Mouse (Mus musculus): Measurements from ENCODE around the gene Adpgk.

DNA sequence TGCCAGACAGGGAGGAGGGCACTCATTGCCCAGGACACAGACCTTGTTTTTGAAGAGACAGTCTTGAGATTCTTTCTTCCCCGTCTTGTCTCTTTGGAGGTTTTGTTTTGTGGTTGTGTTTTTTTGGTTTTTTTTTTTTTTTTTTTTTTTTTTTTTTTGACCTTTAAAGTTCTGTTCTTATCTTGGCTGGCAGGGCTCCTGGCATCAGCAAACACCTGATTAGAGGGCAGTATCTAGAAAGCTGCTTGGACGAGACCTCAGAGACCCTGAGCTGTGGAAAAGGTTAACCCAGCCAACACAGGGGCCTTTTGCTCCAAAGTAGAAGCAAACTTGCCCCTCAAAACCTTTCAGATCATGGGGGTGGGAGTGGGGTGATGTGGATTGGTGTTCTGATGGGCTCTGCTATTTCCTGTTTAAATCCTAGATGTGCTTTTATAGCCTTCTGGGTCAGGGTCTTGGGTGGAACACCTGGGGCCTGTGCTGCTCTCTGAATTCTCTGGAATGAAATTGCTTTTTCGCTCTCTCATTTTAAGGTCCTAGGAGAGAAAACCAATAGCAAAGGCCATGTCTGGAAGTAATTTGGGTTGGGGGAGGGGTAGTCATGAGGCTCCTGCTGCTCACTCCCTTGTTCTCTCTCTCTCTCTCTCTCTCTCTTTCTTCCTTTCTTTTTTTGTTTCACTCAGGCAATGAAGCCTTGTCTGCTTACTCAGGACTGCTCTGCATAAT is 2.5 kb upstream of the Adpgk start:
- TF ChIP-seq CTCF (IDR thresholded peaks at IDR 0.05; ENCODE audit: insufficient read depth, low read depth, low read length) (no peak), POLR2A (IDR thresholded peaks at IDR 0.05; ENCODE audit: insufficient read depth, low read depth, low read length) (no peak)
